Mouse (Mus musculus): ENCODE measurements around the gene Mrpl46. TPM values are rescaled to one million over a fixed set of nuclear protein-coding genes. Genes with fewer than 3 reads are reported as not detected.

Mrpl46 gene
- polyA plus RNA-seq, 1 experiment = 25.0 TPM

DNA sequence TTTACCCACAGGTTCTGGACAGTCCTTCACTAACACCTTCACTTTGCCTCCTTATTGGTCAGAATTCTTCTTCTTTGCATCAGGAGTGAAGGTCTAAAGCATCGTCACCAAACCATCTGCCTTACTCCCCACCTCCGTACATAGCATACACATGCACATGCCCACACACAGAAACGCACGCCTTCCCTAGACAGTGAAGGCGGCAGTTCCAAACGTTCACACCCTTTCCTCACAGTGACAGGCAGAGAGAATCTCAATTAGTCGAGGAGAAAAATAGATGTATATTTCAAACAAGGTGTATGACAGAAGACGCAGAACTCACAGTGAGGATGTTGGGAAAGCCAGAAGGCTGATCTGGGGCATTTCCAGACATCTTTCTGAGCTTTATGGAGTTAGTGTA lies 51.9 kb downstream of the Mrpl46 start:
- Histone ChIP-seq H3K4me3 (ENCODE audit: control insufficient read depth, insufficient read depth, low read length) (no peak overlapping the region), H3K27ac (ENCODE audit: control insufficient read depth, insufficient read depth, low read length) (no peak overlapping the region), H3K27me3 (ENCODE audit: control insufficient read depth, insufficient read depth, low read length) (no peaks in the 10 kb centered on the region), H3K36me3 (ENCODE audit: control insufficient read depth, insufficient read depth, low read length) (peaks cover 41% of the 10 kb centered on the region), H3K4me1 (replicated peaks; ENCODE audit: control insufficient read depth, insufficient read depth, low read length) (peaks cover 28% of the 10 kb centered on the region)
- 94% methylated on average over 8 of the region's 8 CpGs for WGBS
- TF ChIP-seq CTCF (IDR thresholded peaks at IDR 0.05; ENCODE audit: borderline replicate concordance, control insufficient read depth, extremely low read depth, insufficient read depth, low read length, poor library complexity) = no peak
- TF ChIP-seq POLR2A (IDR thresholded peaks at IDR 0.05; ENCODE audit: control insufficient read depth, extremely low read depth, insufficient read depth, low read length, poor library complexity) = no peak
- DNase-seq = no peak

Other genes starting within 250 kb of the Mrpl46 start
- gene Ntrk3, start 45.5 kb downstream of the Mrpl46 start, polyA plus RNA-seq (2012; rRNA removed) = 52.2 and 54.7 TPM in 2 replicates
- 60.3 and 73.2 TPM in 2 replicates for gene Mrps11, start 412 bp downstream of the Mrpl46 start, polyA plus RNA-seq (2012; rRNA removed)
- gene Det1, start 63.7 kb upstream of the Mrpl46 start, polyA plus RNA-seq (2012; rRNA removed) = 32.7 and 33.9 TPM in 2 replicates
- gene Aen, start 112.3 kb upstream of the Mrpl46 start, polyA plus RNA-seq (2012; rRNA removed) = 32.3 and 39.2 TPM in 2 replicates
- 159 and 194 TPM in 2 replicates for gene Isg20, start 129.9 kb upstream of the Mrpl46 start, polyA plus RNA-seq (2012; rRNA removed)